Mouse (Mus musculus) small intestine, adult 2 months (tissue): Measurements from ENCODE around the gene Mmp25.

Experiments
- CTCF ChIP-seq: fragments of 200-500 bp; IDR thresholded peaks from 2 replicates; pipeline ENCODE4 v1.5.1; 2012; ENCODE audit warnings: low read depth, mild to moderate bottlenecking, control low read depth, inconsistent platforms, low read length, moderate library complexity, mixed read lengths; ENCODE audit not compliant: insufficient replicate concordance, insufficient read length; ENCODE audit errors: extremely low read depth
- POLR2A ChIP-seq: fragments of 200-500 bp; IDR thresholded peaks from 2 replicates; pipeline ENCODE4 v1.6.1; 2012; ENCODE audit warnings: low read depth, mild to moderate bottlenecking, control low read depth, inconsistent platforms, low read length, moderate library complexity

DNA sequence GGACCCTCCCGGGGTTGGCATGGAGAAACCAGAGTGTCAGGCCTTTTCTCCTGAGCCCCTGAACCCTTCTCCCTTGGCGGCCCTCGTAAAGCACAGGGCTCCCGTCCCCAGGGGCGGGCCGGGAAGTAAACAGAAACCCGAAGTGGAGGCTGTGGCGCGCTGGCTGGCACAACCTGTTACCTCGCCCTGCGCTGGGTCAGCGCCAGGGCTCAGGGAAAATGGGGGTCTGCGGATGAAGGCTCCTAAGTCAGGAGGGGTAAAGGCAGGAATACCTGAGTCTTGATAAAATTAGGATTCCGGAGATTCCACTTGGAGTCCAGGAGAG lies 15.8 kb upstream of the Mmp25 start:
- TF ChIP-seq CTCF (no peak), POLR2A (no peak)
